Mouse (Mus musculus) heart, adult 9 months (tissue): Measurements from ENCODE around the gene Ltk.

Experiments used
- DNase-seq, 2 experiments: peaks; one replicate each; pipeline ENCODE4 v3.0.0; 2022; ENCODE audit warnings: low spot score in 2 of 2

Gene Ltk

GRCm38 (mm10) chr2:119703171-119703570 lies 57.1 kb downstream of the Ltk start:
- no peak for DNase-seq
